Mouse (Mus musculus) stomach, embryonic 14.5 days (tissue): ENCODE results near the gene Lctl. TPM values are rescaled to one million over a fixed set of nuclear protein-coding genes. Genes with fewer than 3 reads are reported as not detected.

Source experiments
- ATAC-seq: fragments of 200-750 bp; cut with Nextera tagmentation; 2 replicates; pipeline ENCODE4 v1.8.0; 2017; ENCODE audit warnings: low read depth, moderate TSS enrichment; ENCODE audit not compliant: insufficient number of reproducible peaks, insufficient read depth, low FRiP score
- H3K27ac ChIP-seq: fragments of 300-500 bp; sonication (generic); 2 replicates; pipeline ENCODE4 v1.5.1; 2014; ENCODE audit warnings: mild to moderate bottlenecking, low read length, moderate library complexity, mixed read lengths
- H3K27me3 ChIP-seq: fragments of 300-500 bp; sonication (generic); 2 replicates; pipeline ENCODE4 v1.6.1; 2014; ENCODE audit warnings: low read length, control low read depth, mixed read lengths; ENCODE audit not compliant: control insufficient read depth, insufficient read depth
- H3K36me3 ChIP-seq: fragments of 300-500 bp; sonication (generic); 2 replicates; pipeline ENCODE4 v1.6.1; 2014; ENCODE audit warnings: mild to moderate bottlenecking, control low read depth, low read length, moderate library complexity, mixed read lengths; ENCODE audit not compliant: control insufficient read depth, insufficient read depth
- H3K4me1 ChIP-seq: fragments of 300-500 bp; sonication (generic); 2 replicates; pipeline ENCODE4 v1.6.1; 2014; ENCODE audit warnings: low read length, control low read depth, mixed read lengths; ENCODE audit not compliant: control insufficient read depth, insufficient read depth
- H3K4me2 ChIP-seq: fragments of 300-500 bp; sonication (generic); replicated peaks from 2 replicates; pipeline ENCODE4 v1.6.1; 2014; ENCODE audit warnings: low read depth, low read length, control low read depth
- H3K4me3 ChIP-seq: fragments of 300-500 bp; sonication (generic); 2 replicates; pipeline ENCODE4 v1.5.1; 2014; ENCODE audit warnings: low read depth, low read length, control low read depth
- H3K9ac ChIP-seq: fragments of 300-500 bp; sonication (generic); replicated peaks from 2 replicates; pipeline ENCODE4 v1.6.1; 2014; ENCODE audit warnings: low read depth, mild to moderate bottlenecking, control low read depth, low read length, moderate library complexity, mixed read lengths
- H3K9me3 ChIP-seq: fragments of 300-500 bp; sonication (generic); 2 replicates; pipeline ENCODE4 v1.6.1; 2016; ENCODE audit warnings: low read depth, low read length, control low read depth; ENCODE audit not compliant: control insufficient read depth
- WGBS: fragments of 180-500 bp; shearing (Covaris S2); extraction: QIAGEN DNeasy Blood & Tissue Kit; methylation state at CpG from one replicate; pipeline ENCODE4 v1.1.7; 2014; 5-methylcytosine and 5-hydroxymethylcytosine counted together
- polyA plus RNA-seq: library from polyadenylated mRNA; unstranded; fragments of >200 nt; fragmentation: Nextera tagmentation; extraction: Ambion mirVana; gene quantifications from 2 replicates; pipeline ENCODE4 v1.2.1, GENCODE M21; 2014

Gene Lctl
- polyA plus RNA-seq, 1 experiment from 2014 or later = not detected

DNA sequence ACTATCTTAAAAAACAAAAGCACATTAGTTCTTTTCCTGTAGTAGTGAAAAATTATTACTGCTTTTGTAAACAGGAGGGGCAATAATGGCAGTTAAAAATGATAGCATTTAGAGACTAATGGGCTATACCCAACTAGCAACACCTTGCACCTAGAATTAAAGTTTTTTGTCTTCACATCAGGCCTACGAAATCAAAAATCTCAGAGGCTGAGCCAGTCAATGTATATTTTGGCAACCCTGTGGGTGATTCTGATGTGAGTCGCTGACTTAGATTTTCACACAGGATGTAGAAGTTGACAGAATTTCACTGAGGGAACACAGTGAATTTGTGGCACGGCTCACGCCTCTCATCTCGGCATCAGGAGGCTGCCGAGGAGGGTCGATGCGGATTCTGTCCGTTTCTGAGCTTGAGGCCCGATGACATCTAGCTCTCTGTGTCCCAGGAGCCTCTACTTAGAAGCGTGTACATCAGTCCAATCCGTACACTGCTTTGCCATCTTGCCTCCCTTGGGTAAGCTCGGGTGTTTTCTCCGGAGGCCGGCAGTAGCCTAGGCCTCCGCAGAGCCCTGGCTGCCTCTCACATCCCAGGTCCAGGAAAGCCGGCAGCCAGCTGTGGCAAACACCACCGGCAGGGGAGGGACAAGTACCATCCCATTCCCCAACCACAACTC, 55.3 kb downstream of the Lctl start:
- WGBS = 2% methylated on average over 18 of the region's 18 CpGs
- peak; percentile 35; the same call in 1 of the 2 replicates for ATAC-seq
- no peaks in the 10 kb centered on the region for H3K9me3 ChIP-seq
- peaks cover 33% of the 10 kb centered on the region for H3K36me3 ChIP-seq
- H3K4me2 ChIP-seq = peak overlapping the region; percentile 76
- H3K4me1 ChIP-seq = peaks cover 15% of the 10 kb centered on the region
- peak overlapping the region; percentile 85 for H3K4me3 ChIP-seq
- H3K27ac ChIP-seq = peak overlapping the region; percentile 93
- no peaks in the 10 kb centered on the region for H3K27me3 ChIP-seq
- peak overlapping the region; percentile 89 for H3K9ac ChIP-seq

DNA sequence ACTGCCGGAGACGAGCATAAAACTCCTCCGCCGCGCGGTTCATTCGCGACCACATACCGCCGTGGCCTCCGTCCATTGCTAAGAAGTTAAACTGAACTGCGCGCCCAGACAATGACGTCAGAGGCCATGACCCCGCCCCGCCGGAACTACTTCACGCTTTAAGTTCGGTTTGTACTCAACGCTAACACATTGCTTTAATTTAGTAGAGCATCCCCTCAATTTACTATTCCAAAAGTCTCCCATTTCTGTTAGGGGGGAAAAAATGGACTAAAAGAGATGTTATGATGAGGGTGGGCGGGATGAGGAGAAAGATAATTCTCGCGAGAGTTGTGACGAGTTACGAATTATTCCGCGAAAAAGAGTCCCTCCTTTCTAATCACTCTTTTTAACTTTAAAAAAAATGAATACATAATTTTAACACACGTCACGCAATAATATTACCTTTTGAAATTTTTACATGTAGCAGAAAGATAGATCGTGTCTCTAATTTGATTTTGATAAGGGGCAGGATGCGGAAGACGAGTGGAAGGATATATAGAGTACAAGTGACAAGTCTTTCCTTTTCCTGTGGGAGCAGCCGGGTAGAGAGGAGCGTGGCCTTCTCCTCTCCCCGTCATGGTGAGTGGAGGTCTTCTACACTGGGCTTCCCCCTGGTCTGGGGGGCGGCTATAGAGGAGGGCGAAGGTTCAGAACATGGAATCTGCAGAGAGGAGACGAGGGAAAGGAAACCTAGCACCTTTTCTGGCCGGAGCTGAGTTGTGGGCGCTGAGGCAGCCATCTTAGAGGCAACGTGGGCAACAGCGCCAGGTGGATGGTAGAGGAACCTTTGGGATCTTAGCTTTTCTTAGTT, 56.1 kb downstream of the Lctl start, which contains the start of the genes Zwilch and Rpl4:
Zwilch (minus strand) TSS at position 289 of the 850 bp plus-strand sequence.
Rpl4 (plus strand) TSS at position 560 of the 850 bp plus-strand sequence.
- H3K4me2 ChIP-seq = peak within 1 kb of the TSS; percentile 94
- peaks cover 15% of the 10 kb centered on the region for H3K4me1 ChIP-seq
- peak; percentile 77; the same call in 1 of the 2 replicates for ATAC-seq
- peaks cover 36% of the 10 kb centered on the region for H3K36me3 ChIP-seq
- WGBS = under 1% methylated on average over 42 of the region's 42 CpGs
- peak within 1 kb of the TSS; percentile 93 for H3K27ac ChIP-seq
- H3K9ac ChIP-seq = peak within 1 kb of the TSS; percentile 89
- H3K4me3 ChIP-seq = peak within 1 kb of the TSS; percentile 85
- H3K9me3 ChIP-seq = no peaks in the 10 kb centered on the region
- H3K27me3 ChIP-seq = no peaks in the 10 kb centered on the region

- H3K9me3 ChIP-seq = no peaks in the 10 kb centered on the region
- peak overlapping the region; percentile 89 for H3K9ac ChIP-seq
- H3K4me3 ChIP-seq = peak overlapping the region; percentile 85
- H3K36me3 ChIP-seq = peaks cover 40% of the 10 kb centered on the region
- H3K27ac ChIP-seq = peak overlapping the region; percentile 93
- under 1% methylated on average over 16 of the region's 16 CpGs for WGBS
- H3K27me3 ChIP-seq = no peaks in the 10 kb centered on the region
- no peak for ATAC-seq
- peak overlapping the region; percentile 94 for H3K4me2 ChIP-seq
- peaks cover 15% of the 10 kb centered on the region for H3K4me1 ChIP-seq
These were observed 56.8 kb downstream of the Lctl start for GRCm38 (mm10) chr9:64173666-64174220.

GRCm38 (mm10) chr9:64174341-64174740, 57.4 kb downstream of the Lctl start:
- Histone ChIP-seq H3K36me3 (peaks cover 37% of the 10 kb centered on the region), H3K4me3 (peak overlapping the region; percentile 85), H3K27ac (peak overlapping the region; percentile 10; the same call in 1 of the 2 replicates), H3K27me3 (no peaks in the 10 kb centered on the region), H3K9ac (peak overlapping the region; percentile 89), H3K4me1 (peaks cover 15% of the 10 kb centered on the region), H3K4me2 (peak overlapping the region; percentile 94), H3K9me3 (no peaks in the 10 kb centered on the region)
- no peak for ATAC-seq

DNA sequence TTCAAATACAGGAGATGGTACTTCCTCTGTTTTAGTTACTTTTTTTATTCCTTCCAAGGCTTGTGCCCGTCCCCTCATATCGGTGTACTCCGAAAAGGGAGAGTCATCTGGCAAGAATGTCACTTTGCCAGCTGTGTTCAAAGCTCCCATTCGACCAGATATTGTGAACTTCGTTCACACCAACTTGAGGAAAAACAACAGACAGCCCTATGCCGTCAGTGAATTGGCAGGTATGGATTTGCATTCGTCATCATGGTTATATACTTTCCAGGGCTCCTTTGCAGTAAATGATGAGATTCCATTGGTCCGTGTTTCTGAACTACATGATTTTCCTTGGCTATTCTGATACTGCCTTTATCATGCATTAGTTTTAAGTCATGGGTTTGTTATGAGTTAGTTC, 57.8 kb downstream of the Lctl start:
- WGBS = 71% methylated on average over 8 of the region's 8 CpGs
- Histone ChIP-seq H3K4me3 (peak overlapping the region; percentile 85; the same call in 1 of the 2 replicates), H3K4me1 (peaks cover 16% of the 10 kb centered on the region), H3K27ac (no peak overlapping the region), H3K36me3 (peaks cover 37% of the 10 kb centered on the region), H3K27me3 (no peaks in the 10 kb centered on the region), H3K9me3 (no peaks in the 10 kb centered on the region), H3K9ac (no peak overlapping the region), H3K4me2 (peak overlapping the region; percentile 94)
- no peak for ATAC-seq

DNA sequence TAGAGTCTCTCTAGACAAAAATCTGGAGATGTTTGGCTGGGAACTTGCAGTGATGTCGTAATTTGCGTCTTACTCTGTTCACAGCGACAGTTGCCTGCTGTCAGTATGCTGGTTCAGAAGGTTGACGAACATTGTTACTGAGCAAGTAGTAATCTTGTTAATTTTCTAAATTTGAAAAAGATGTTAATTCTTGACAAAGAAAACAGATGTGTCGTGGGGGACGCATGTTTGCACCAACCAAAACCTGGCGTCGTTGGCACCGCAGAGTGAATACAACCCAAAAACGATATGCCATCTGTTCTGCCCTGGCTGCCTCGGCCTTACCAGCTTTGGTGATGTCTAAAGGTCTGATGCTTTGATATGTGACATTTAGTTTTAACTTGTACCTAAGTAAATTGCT, 58.4 kb downstream of the Lctl start:
- Histone ChIP-seq H3K36me3 (peaks cover 42% of the 10 kb centered on the region), H3K9me3 (no peaks in the 10 kb centered on the region), H3K27me3 (no peaks in the 10 kb centered on the region), H3K4me2 (no peak overlapping the region), H3K4me3 (no peak overlapping the region), H3K4me1 (peaks cover 20% of the 10 kb centered on the region), H3K27ac (no peak overlapping the region), H3K9ac (no peak overlapping the region)
- no peak for ATAC-seq
- 88% methylated on average over 11 of the region's 11 CpGs for WGBS

DNA sequence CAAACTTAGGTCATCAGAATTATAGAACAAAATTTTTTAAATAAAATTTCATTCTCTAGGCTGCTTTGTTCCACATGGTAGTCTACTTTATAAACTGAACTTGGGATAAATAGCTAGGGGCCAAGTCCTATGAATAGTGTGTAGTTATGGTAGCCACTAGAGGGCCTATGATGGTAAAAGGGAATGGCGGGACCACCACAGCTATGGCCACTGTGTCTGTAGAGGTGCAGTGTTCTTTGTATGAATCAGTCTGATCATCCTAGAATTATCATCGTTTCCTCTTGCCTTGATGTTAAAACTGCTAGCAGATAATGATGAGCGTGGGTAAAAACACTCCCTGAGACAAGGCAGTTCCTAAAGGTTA, 61.6 kb downstream of the Lctl start:
- H3K4me3 ChIP-seq = peak overlapping the region; percentile 64
- 42% methylated on average over 3 of the region's 3 CpGs for WGBS
- peak; percentile 25; the same call in 1 of the 2 replicates for ATAC-seq
- H3K4me2 ChIP-seq = peak overlapping the region; percentile 62
- H3K27me3 ChIP-seq = no peaks in the 10 kb centered on the region
- H3K9me3 ChIP-seq = no peaks in the 10 kb centered on the region
- peaks cover 13% of the 10 kb centered on the region for H3K4me1 ChIP-seq
- H3K36me3 ChIP-seq = peaks cover 60% of the 10 kb centered on the region
- peak overlapping the region; percentile 89; the same call in 1 of the 2 replicates for H3K27ac ChIP-seq
- H3K9ac ChIP-seq = 0 out of 2 replicates have a peak overlapping the region, but pooled peaks have one; percentile 6

DNA sequence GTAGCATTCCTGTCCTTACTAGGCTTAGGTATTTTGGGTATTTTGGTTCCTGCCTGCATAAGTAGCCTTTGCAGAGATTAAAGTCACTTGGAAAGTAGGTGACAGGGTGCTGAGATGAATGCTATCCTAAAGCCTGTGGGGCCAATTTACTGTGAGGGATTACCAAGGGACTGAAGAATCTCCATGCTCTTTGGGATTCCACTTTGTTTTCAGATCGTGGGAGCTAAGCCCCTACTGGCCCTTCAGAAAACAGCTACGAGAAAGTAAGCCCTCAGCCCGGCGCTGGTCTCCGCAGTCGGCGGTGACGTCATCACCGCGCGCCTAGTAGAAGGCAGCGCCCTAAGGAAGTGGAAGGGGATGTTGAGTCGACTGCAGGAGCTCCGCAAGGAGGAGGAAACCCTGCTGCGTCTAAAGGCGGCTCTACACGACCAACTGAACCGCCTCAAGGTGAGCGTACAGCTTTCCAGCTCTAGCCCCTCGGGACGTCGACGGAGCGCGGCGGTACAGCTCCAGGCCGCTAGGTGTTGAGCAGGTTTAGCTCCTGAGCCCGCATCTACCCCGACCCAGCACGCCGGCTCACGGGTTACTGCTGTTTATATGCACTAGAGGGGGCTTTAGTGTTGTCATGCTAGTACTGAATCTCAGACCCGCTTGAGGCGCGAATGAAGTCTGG, 62.2 kb downstream of the Lctl start, which contains the start of gene Snapc5:
Snapc5 (plus strand) TSS at position 301 of the 673 bp plus-strand sequence.
- Histone ChIP-seq H3K4me3 (peak within 1 kb of the TSS; percentile 64), H3K36me3 (peaks cover 61% of the 10 kb centered on the region), H3K9ac (peak within 1 kb of the TSS; percentile 60), H3K4me2 (peak within 1 kb of the TSS; percentile 62), H3K27me3 (no peaks in the 10 kb centered on the region), H3K9me3 (no peaks in the 10 kb centered on the region), H3K27ac (peak within 1 kb of the TSS; percentile 89), H3K4me1 (peaks cover 12% of the 10 kb centered on the region)
- peak; percentile 94 for ATAC-seq
- WGBS = under 1% methylated on average over 35 of the region's 35 CpGs
